Mouse (Mus musculus) embryo, embryonic 11.5 days (tissue): ENCODE results near the gene Vmn2r98.
"Not testable (repeated sequence)": the region's sequence is repeated elsewhere in the genome, so short reads cannot be mapped to it uniquely, and the experiment has no call there.

Experiments used
- DNase-seq: peaks from one replicate; pipeline ENCODE4 v3.0.0-alpha.2; 2012; ENCODE audit warnings: low read depth, low spot score

Gene Vmn2r98

GRCm38 (mm10) chr17:19053160-19053559 lies at the start of gene Vmn2r98:
TSS of gene Vmn2r98 (plus strand) at chr17:19053460.
- not testable (repeated sequence) for DNase-seq

- DNase-seq = not testable (repeated sequence)
These were observed 21.8 kb upstream of the Vmn2r98 start for GRCm38 (mm10) chr17:19031441-19031840.

GRCm38 (mm10) chr17:19031962-19032361 lies 21.3 kb upstream of the Vmn2r98 start:
- DNase-seq = no peak

GRCm38 (mm10) chr17:19032721-19033120 lies 20.5 kb upstream of the Vmn2r98 start:
- DNase-seq = no peak
